Mouse (Mus musculus): ENCODE data around the gene Dnah6. TPM values are rescaled to one million over a fixed set of nuclear protein-coding genes. Genes with fewer than 3 reads are reported as not detected.

Dnah6 gene
- polyA plus RNA-seq, 1 experiment from 2014 or later: 0.71 TPM

DNA sequence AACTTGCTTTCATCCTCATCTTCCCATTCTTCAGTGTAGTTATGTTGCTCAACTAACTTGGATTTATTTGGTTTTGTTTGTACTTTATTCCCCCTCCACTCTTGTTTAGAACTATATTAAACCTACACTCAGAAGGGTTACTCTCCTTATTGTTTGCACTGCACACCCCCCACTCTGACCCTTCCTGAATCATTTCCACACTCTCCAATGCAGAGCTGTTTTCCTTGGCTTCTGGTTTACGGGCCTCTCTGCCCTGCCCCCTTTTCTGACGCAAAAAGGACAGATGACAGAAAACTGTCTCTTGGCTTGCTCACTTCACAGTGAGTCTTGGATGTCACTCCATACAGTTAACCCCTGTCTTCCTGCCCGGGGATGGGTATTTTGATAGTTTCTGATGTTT is 38.5 kb downstream of the Dnah6 start:
- H3K27ac ChIP-seq (ENCODE audit: low read depth, low read length): no peak overlapping the region
- no peak overlapping the region for H3K9ac ChIP-seq (ENCODE audit: low read depth, low read length)
- H3K4me3 ChIP-seq (ENCODE audit: low read depth, low read length): no peak overlapping the region
- DNase-seq (ENCODE audit: low spot score) (no peak), ATAC-seq (ENCODE audit: low FRiP score) (no peak)
- H3K36me3 ChIP-seq (ENCODE audit: control insufficient read depth, insufficient read depth, low read length): no peaks in the 10 kb centered on the region
- 52% methylated on average over 3 of the region's 3 CpGs for WGBS
- H3K4me2 ChIP-seq (replicated peaks; ENCODE audit: low read depth, low read length): no peak overlapping the region
- no peaks in the 10 kb centered on the region for H3K27me3 ChIP-seq (ENCODE audit: control insufficient read depth, insufficient read depth, low read length)
- no peaks in the 10 kb centered on the region for H3K9me3 ChIP-seq (ENCODE audit: control insufficient read depth, low read length)
- no peaks in the 10 kb centered on the region for H3K4me1 ChIP-seq (replicated peaks; ENCODE audit: control insufficient read depth, insufficient read depth, low read length)

- H3K27me3 ChIP-seq (ENCODE audit: control insufficient read depth, insufficient read depth, low read length): no peaks in the 10 kb centered on the region
- H3K36me3 ChIP-seq (ENCODE audit: control insufficient read depth, insufficient read depth, low read length): no peaks in the 10 kb centered on the region
- no peak for ATAC-seq (ENCODE audit: low FRiP score)
- WGBS: 31% methylated on average over 3 of the region's 3 CpGs
- H3K4me3 ChIP-seq (ENCODE audit: low read depth, low read length): no peak overlapping the region
- H3K9me3 ChIP-seq (ENCODE audit: control insufficient read depth, low read length): no peaks in the 10 kb centered on the region
- no peak for DNase-seq (ENCODE audit: low spot score)
- H3K4me2 ChIP-seq (replicated peaks; ENCODE audit: low read depth, low read length): no peak overlapping the region
- no peak overlapping the region for H3K27ac ChIP-seq (ENCODE audit: low read depth, low read length)
- H3K9ac ChIP-seq (ENCODE audit: low read depth, low read length): no peak overlapping the region
- H3K4me1 ChIP-seq (replicated peaks; ENCODE audit: control insufficient read depth, insufficient read depth, low read length): no peaks in the 10 kb centered on the region
Observed at GRCm38 (mm10) chr6:73182410-73182809, 39.0 kb downstream of the Dnah6 start.

- no peaks in the 10 kb centered on the region for H3K27me3 ChIP-seq (ENCODE audit: control insufficient read depth, insufficient read depth, low read length)
- no peaks in the 10 kb centered on the region for H3K9me3 ChIP-seq (ENCODE audit: control insufficient read depth, low read length)
- H3K36me3 ChIP-seq (ENCODE audit: control insufficient read depth, insufficient read depth, low read length): no peaks in the 10 kb centered on the region
- DNase-seq (ENCODE audit: low spot score) (no peak), ATAC-seq (ENCODE audit: low FRiP score) (no peak)
- no peak overlapping the region for H3K4me3 ChIP-seq (ENCODE audit: low read depth, low read length)
- WGBS: 63% methylated on average over 4 of the region's 4 CpGs
- H3K9ac ChIP-seq (ENCODE audit: low read depth, low read length): no peak overlapping the region
- H3K4me1 ChIP-seq (replicated peaks; ENCODE audit: control insufficient read depth, insufficient read depth, low read length): no peaks in the 10 kb centered on the region
- no peak overlapping the region for H3K27ac ChIP-seq (ENCODE audit: low read depth, low read length)
- no peak overlapping the region for H3K4me2 ChIP-seq (replicated peaks; ENCODE audit: low read depth, low read length)
Observed at GRCm38 (mm10) chr6:73182006-73182405, 39.4 kb downstream of the Dnah6 start.

DNA sequence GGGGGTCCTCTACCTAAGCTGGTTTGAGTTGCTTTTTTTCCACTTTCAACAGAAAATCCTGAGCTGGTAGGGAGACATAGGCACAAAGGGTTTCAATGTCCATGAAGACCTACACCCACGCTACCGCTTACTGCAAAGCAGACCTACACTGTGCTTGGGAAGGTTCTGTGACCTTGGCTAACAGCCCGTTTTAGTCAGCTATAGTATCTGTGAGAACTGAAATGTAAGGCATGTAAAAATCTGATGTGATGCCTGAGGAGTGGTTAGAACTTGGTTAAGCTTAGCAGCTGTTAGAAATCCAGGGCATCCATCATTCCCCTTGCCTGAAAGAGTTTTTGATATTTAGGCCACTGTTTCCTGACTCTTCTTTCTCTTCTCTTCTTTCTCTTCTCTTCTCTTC is 46.3 kb downstream of the Dnah6 start:
- H3K27me3 ChIP-seq (ENCODE audit: control insufficient read depth, insufficient read depth, low read length): no peaks in the 10 kb centered on the region
- H3K9ac ChIP-seq (ENCODE audit: low read depth, low read length): no peak overlapping the region
- H3K4me1 ChIP-seq (replicated peaks; ENCODE audit: control insufficient read depth, insufficient read depth, low read length): no peaks in the 10 kb centered on the region
- no peaks in the 10 kb centered on the region for H3K36me3 ChIP-seq (ENCODE audit: control insufficient read depth, insufficient read depth, low read length)
- WGBS: 86% methylated on average over 3 of the region's 3 CpGs
- DNase-seq (ENCODE audit: low spot score) (no peak), ATAC-seq (ENCODE audit: low FRiP score) (no peak)
- H3K4me3 ChIP-seq (ENCODE audit: low read depth, low read length): no peak overlapping the region
- no peaks in the 10 kb centered on the region for H3K9me3 ChIP-seq (ENCODE audit: control insufficient read depth, low read length)
- H3K4me2 ChIP-seq (replicated peaks; ENCODE audit: low read depth, low read length): no peak overlapping the region
- no peak overlapping the region for H3K27ac ChIP-seq (ENCODE audit: low read depth, low read length)

- DNase-seq (ENCODE audit: low spot score) (no peak), ATAC-seq (ENCODE audit: low FRiP score) (no peak)
- H3K36me3 ChIP-seq (ENCODE audit: control insufficient read depth, insufficient read depth, low read length): no peaks in the 10 kb centered on the region
- no peak overlapping the region for H3K4me2 ChIP-seq (replicated peaks; ENCODE audit: low read depth, low read length)
- WGBS: 89% methylated on average over 3 of the region's 3 CpGs
- no peaks in the 10 kb centered on the region for H3K4me1 ChIP-seq (replicated peaks; ENCODE audit: control insufficient read depth, insufficient read depth, low read length)
- H3K27me3 ChIP-seq (ENCODE audit: control insufficient read depth, insufficient read depth, low read length): no peaks in the 10 kb centered on the region
- H3K9me3 ChIP-seq (ENCODE audit: control insufficient read depth, low read length): no peaks in the 10 kb centered on the region
- H3K27ac ChIP-seq (ENCODE audit: low read depth, low read length): no peak overlapping the region
- no peak overlapping the region for H3K9ac ChIP-seq (ENCODE audit: low read depth, low read length)
- no peak overlapping the region for H3K4me3 ChIP-seq (ENCODE audit: low read depth, low read length)
Observed at GRCm38 (mm10) chr6:73167230-73167629, 54.2 kb downstream of the Dnah6 start.

GRCm38 (mm10) chr6:73162958-73163357 is 58.5 kb downstream of the Dnah6 start:
- ATAC-seq (ENCODE audit: low FRiP score) (no peak), DNase-seq (ENCODE audit: low spot score) (no peak)
- 97% methylated on average over 1 of the region's 1 CpGs for WGBS
- Histone ChIP-seq H3K27me3 (ENCODE audit: control insufficient read depth, insufficient read depth, low read length) (no peaks in the 10 kb centered on the region), H3K9me3 (ENCODE audit: control insufficient read depth, low read length) (no peaks in the 10 kb centered on the region), H3K4me3 (ENCODE audit: low read depth, low read length) (no peak overlapping the region), H3K4me1 (replicated peaks; ENCODE audit: control insufficient read depth, insufficient read depth, low read length) (no peaks in the 10 kb centered on the region), H3K9ac (ENCODE audit: low read depth, low read length) (no peak overlapping the region), H3K4me2 (replicated peaks; ENCODE audit: low read depth, low read length) (no peak overlapping the region), H3K27ac (ENCODE audit: low read depth, low read length) (no peak overlapping the region), H3K36me3 (ENCODE audit: control insufficient read depth, insufficient read depth, low read length) (no peaks in the 10 kb centered on the region)

DNA sequence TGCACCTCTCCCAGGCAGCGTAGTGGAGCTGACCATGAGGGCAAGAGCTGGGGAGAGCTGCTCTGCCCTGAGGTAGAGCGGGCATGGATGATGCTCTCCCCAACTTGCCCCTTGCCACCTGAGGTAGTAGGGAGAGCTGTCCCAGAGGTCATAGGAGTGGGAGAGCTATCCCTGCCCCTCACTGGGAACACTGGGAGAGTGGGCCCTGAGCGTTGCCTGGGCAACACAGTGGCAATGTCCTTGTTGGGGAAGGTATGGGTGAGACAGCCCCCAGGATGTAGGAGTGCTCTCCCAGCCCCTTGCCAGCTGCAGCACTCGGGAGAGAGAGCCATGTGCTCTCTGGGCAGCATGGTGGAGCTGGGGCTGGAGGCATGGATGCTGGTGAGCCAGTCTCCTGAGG is 60.1 kb downstream of the Dnah6 start:
- H3K9me3 ChIP-seq (ENCODE audit: control insufficient read depth, low read length): no peaks in the 10 kb centered on the region
- 83% methylated on average over 4 of the region's 4 CpGs for WGBS
- H3K36me3 ChIP-seq (ENCODE audit: control insufficient read depth, insufficient read depth, low read length): no peaks in the 10 kb centered on the region
- H3K4me3 ChIP-seq (ENCODE audit: low read depth, low read length): no peak overlapping the region
- ATAC-seq (ENCODE audit: low FRiP score) (no peak), DNase-seq (ENCODE audit: low spot score) (no peak)
- no peak overlapping the region for H3K9ac ChIP-seq (ENCODE audit: low read depth, low read length)
- no peak overlapping the region for H3K27ac ChIP-seq (ENCODE audit: low read depth, low read length)
- H3K27me3 ChIP-seq (ENCODE audit: control insufficient read depth, insufficient read depth, low read length): no peaks in the 10 kb centered on the region
- no peak overlapping the region for H3K4me2 ChIP-seq (replicated peaks; ENCODE audit: low read depth, low read length)
- no peaks in the 10 kb centered on the region for H3K4me1 ChIP-seq (replicated peaks; ENCODE audit: control insufficient read depth, insufficient read depth, low read length)

DNA sequence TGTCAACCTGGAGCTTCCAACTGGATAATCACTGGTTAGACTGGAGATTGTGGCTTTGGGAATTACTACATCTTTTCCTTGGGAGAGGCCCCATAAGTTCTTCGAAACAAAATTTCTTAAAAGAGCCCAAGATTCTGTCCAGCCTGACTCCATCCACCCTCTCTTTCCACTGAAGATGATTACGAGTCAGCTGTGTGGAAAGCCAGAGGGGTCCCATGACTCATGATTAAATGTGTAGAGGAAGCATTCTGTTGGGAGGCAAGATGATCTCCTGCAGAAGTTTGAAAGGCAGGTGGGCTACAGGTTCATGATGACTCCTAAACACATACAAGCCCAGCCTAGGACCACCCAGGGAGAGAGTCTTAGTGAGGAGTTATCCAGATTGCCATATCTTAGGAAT is 66.0 kb downstream of the Dnah6 start:
- Histone ChIP-seq H3K27me3 (ENCODE audit: control insufficient read depth, insufficient read depth, low read length) (no peaks in the 10 kb centered on the region), H3K27ac (ENCODE audit: low read depth, low read length) (no peak overlapping the region), H3K4me1 (replicated peaks; ENCODE audit: control insufficient read depth, insufficient read depth, low read length) (no peaks in the 10 kb centered on the region), H3K9ac (ENCODE audit: low read depth, low read length) (no peak overlapping the region), H3K4me3 (ENCODE audit: low read depth, low read length) (no peak overlapping the region), H3K36me3 (ENCODE audit: control insufficient read depth, insufficient read depth, low read length) (no peaks in the 10 kb centered on the region), H3K4me2 (replicated peaks; ENCODE audit: low read depth, low read length) (no peak overlapping the region), H3K9me3 (ENCODE audit: control insufficient read depth, low read length) (no peaks in the 10 kb centered on the region)
- ATAC-seq (ENCODE audit: low FRiP score) (no peak), DNase-seq (ENCODE audit: low spot score) (no peak)
- 77% methylated on average over 2 of the region's 2 CpGs for WGBS

GRCm38 (mm10) chr6:73153675-73154074 is 67.8 kb downstream of the Dnah6 start:
- H3K4me2 ChIP-seq (replicated peaks; ENCODE audit: low read depth, low read length): no peak overlapping the region
- ATAC-seq (ENCODE audit: low FRiP score) (peak; percentile 76), DNase-seq (ENCODE audit: low spot score) (peak; percentile 91)
- no peaks in the 10 kb centered on the region for H3K9me3 ChIP-seq (ENCODE audit: control insufficient read depth, low read length)
- no peaks in the 10 kb centered on the region for H3K36me3 ChIP-seq (ENCODE audit: control insufficient read depth, insufficient read depth, low read length)
- H3K27ac ChIP-seq (ENCODE audit: low read depth, low read length): no peak overlapping the region
- H3K9ac ChIP-seq (ENCODE audit: low read depth, low read length): no peak overlapping the region
- H3K4me3 ChIP-seq (ENCODE audit: low read depth, low read length): no peak overlapping the region
- WGBS: 0% methylated on average over 1 of the region's 1 CpGs
- no peaks in the 10 kb centered on the region for H3K4me1 ChIP-seq (replicated peaks; ENCODE audit: control insufficient read depth, insufficient read depth, low read length)
- no peaks in the 10 kb centered on the region for H3K27me3 ChIP-seq (ENCODE audit: control insufficient read depth, insufficient read depth, low read length)
